Mouse (Mus musculus) G1E (cell line): ENCODE measurements around the gene Rheb.

Source experiments
- CTCF ChIP-seq: IDR thresholded peaks from 2 replicates; pipeline ENCODE4 v1.5.1; 2012; ENCODE audit warnings: low read depth, low read length, inconsistent platforms, mixed read lengths
- GATA1 ChIP-seq: IDR thresholded peaks from 2 replicates; pipeline ENCODE4 v1.6.1; 2012; ENCODE audit warnings: borderline replicate concordance, low read length, inconsistent platforms, mixed read lengths
- GATA2 ChIP-seq: IDR thresholded peaks from 2 replicates; pipeline ENCODE4 v1.6.1; 2012; ENCODE audit warnings: low read depth, low read length, inconsistent platforms, borderline replicate concordance
- POLR2AphosphoS5 ChIP-seq: IDR thresholded peaks from 2 replicates; pipeline ENCODE4 v1.6.1; 2012; ENCODE audit warnings: low read depth, low read length, inconsistent platforms; ENCODE audit not compliant: insufficient replicate concordance
- TAL1 ChIP-seq: conservative IDR thresholded peaks from 2 replicates; pipeline ENCODE4 v1.6.1; 2012; ENCODE audit warnings: low read depth, low read length, inconsistent platforms, mixed read lengths

GRCm38 (mm10) chr5:24825365-24826055 is 16.9 kb downstream of the Rheb start:
- TF ChIP-seq CTCF (no peak), GATA1 (no peak), POLR2AphosphoS5 (no peak), TAL1 (no peak), GATA2 (no peak)
